Mouse (Mus musculus) kidney, embryonic 14.5 days (tissue): ENCODE results near the gene Fzr1. TPM values are rescaled to one million over a fixed set of nuclear protein-coding genes. Genes with fewer than 3 reads are reported as not detected.
A peak's percentile ranks its signal among the peaks of the same experiment; 100 is the strongest.

Experiments used
- ATAC-seq: fragments of 200-750 bp; cut with Nextera tagmentation; 2 replicates; pipeline ENCODE4 v1.8.0; 2017; ENCODE audit warnings: moderate number of reproducible peaks, mild to moderate bottlenecking, moderate TSS enrichment, moderate library complexity; ENCODE audit not compliant: low FRiP score, low TSS enrichment
- H3K27ac ChIP-seq: fragments of 300-500 bp; sonication (generic); 2 replicates; pipeline ENCODE4 v1.5.1; 2014; ENCODE audit warnings: low read depth, mild to moderate bottlenecking, low read length, moderate library complexity, mixed read lengths
- H3K27me3 ChIP-seq: fragments of 300-500 bp; sonication (generic); 2 replicates; pipeline ENCODE4 v1.6.1; 2014; ENCODE audit warnings: mild to moderate bottlenecking, low read length; ENCODE audit not compliant: control insufficient read depth, insufficient read depth
- H3K36me3 ChIP-seq: fragments of 300-500 bp; sonication (generic); 2 replicates; pipeline ENCODE4 v1.6.1; 2014; ENCODE audit warnings: low read length, mixed read lengths; ENCODE audit not compliant: control insufficient read depth, insufficient read depth
- H3K4me1 ChIP-seq: fragments of 300-500 bp; sonication (generic); 2 replicates; pipeline ENCODE4 v1.6.1; 2014; ENCODE audit warnings: low read length, mixed read lengths; ENCODE audit not compliant: control insufficient read depth, insufficient read depth
- H3K4me2 ChIP-seq: fragments of 300-500 bp; sonication (generic); replicated peaks from 2 replicates; pipeline ENCODE4 v1.6.1; 2014; ENCODE audit warnings: low read depth, mild to moderate bottlenecking, low read length
- H3K4me3 ChIP-seq: fragments of 300-500 bp; sonication (generic); 2 replicates; pipeline ENCODE4 v1.5.1; 2014; ENCODE audit warnings: mild to moderate bottlenecking, low read length
- H3K9ac ChIP-seq: fragments of 300-500 bp; sonication (generic); 2 replicates; pipeline ENCODE4 v1.6.1; 2014; ENCODE audit warnings: low read depth, mild to moderate bottlenecking, low read length, moderate library complexity
- H3K9me3 ChIP-seq: fragments of 300-500 bp; sonication (generic); 2 replicates; pipeline ENCODE4 v1.6.1; 2016; ENCODE audit warnings: low read length; ENCODE audit not compliant: control insufficient read depth
- WGBS: fragments of 180-500 bp; shearing (Covaris S2); extraction: QIAGEN DNeasy Blood & Tissue Kit; methylation state at CpG from one replicate; pipeline ENCODE4 v1.1.7; 2014; 5-methylcytosine and 5-hydroxymethylcytosine counted together
- polyA plus RNA-seq: library from polyadenylated mRNA; unstranded; fragments of >200 nt; fragmentation: Nextera tagmentation; extraction: Ambion mirVana; gene quantifications from 2 replicates; pipeline ENCODE4 v1.2.1, GENCODE M21; 2014

Fzr1 gene
- polyA plus RNA-seq, 1 experiment from 2014 or later, result 108 TPM

DNA sequence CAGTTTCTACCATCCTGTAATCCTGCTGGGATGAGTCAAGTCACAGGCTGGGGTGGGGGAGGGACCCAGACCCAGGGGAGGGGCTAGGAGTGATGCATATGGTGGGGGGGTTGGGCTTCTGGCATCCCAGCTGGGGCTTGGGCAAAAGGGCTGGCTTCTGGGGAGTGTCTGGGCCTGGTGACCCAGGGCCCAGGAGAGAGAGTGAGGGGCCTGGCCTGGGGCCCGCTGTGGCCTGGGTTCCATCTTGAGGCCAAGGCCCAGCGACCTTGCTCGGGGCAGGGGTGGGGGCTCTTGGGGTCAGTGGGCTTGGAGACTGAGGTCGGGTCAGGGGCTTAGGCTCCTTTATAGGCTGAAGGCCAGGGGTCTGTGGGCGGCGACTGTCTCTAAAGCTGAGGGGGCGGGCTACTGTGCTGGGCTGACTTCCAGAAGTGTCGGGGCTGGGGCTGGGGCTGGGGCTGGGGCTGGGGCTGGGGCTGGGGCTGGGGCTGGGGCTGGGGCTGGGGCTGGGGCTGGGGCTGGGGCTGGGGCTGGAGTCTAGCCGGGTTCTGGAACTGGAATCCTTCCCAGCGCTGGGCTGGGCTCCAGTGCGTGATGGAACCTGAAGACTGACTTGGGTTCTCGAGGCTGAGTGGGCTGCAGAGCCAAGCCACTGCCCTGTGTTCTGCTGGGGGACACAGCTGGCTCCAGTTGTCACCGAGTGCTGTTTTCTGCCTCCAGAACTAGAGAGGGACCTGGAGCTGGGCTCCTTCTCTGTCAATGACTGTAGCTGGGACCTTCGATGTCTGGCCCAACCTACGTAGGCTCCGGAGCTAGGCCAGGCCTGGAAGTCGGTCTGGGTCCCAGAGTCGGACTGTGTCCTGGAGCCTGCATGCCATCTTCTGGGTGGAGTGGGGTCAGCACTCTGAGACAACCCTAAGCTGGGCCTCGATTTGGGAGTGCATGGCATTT is 42.6 kb downstream of the Fzr1 start:
- 42% methylated on average over 12 of the region's 19 CpGs for WGBS
- H3K9ac ChIP-seq, result no peak overlapping the region
- peaks cover 9% of the 10 kb centered on the region for H3K27me3 ChIP-seq
- no peaks in the 10 kb centered on the region for H3K36me3 ChIP-seq
- no peak overlapping the region for H3K4me3 ChIP-seq
- peaks cover 26% of the 10 kb centered on the region for H3K4me1 ChIP-seq
- H3K4me2 ChIP-seq, result no peak overlapping the region; the same call in 1 of the 2 replicates
- peak overlapping the region; percentile 52 for H3K27ac ChIP-seq
- no peaks in the 10 kb centered on the region for H3K9me3 ChIP-seq
- peak; percentile 41 for ATAC-seq

DNA sequence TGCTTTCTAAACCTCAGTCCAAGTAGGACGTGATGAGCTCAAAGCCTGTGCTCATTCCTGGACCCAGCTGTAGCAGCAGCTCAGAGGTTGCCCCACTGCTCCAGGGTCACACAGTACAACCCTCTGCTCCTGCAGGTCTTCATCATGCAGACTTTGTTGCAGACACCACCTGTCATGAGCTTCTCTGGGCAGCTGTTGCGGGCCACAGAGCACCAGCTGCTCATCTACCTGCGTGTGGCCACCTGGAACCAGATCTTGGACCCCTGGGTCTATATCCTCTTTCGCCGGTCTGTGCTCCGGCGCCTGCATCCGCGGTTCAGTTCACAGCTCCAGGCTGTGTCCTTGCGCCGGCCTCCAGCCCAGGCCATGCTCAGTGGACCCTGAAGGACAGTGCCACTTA is 44.0 kb downstream of the Fzr1 start:
- ATAC-seq, result 0 out of 2 replicates have a peak, but pooled peaks have one; percentile 1
- H3K27ac ChIP-seq, result no peak overlapping the region
- H3K4me2 ChIP-seq, result no peak overlapping the region
- no peak overlapping the region for H3K4me3 ChIP-seq
- WGBS, result 50% methylated on average over 11 of the region's 11 CpGs
- no peaks in the 10 kb centered on the region for H3K9me3 ChIP-seq
- H3K36me3 ChIP-seq, result no peaks in the 10 kb centered on the region
- H3K9ac ChIP-seq, result no peak overlapping the region
- H3K4me1 ChIP-seq, result peaks cover 32% of the 10 kb centered on the region
- peaks cover 9% of the 10 kb centered on the region for H3K27me3 ChIP-seq

GRCm38 (mm10) chr10:81332277-81332676 is 46.0 kb downstream of the Fzr1 start:
- no peaks in the 10 kb centered on the region; the same call in 1 of the 2 replicates for H3K36me3 ChIP-seq
- H3K27me3 ChIP-seq, result peaks cover 9% of the 10 kb centered on the region
- no peak overlapping the region for H3K27ac ChIP-seq
- peak overlapping the region; percentile 29 for H3K4me2 ChIP-seq
- H3K9me3 ChIP-seq, result no peaks in the 10 kb centered on the region
- H3K9ac ChIP-seq, result peak overlapping the region; percentile 42; the same call in 1 of the 2 replicates
- H3K4me1 ChIP-seq, result peaks cover 42% of the 10 kb centered on the region
- 25% methylated on average over 29 of the region's 29 CpGs for WGBS
- H3K4me3 ChIP-seq, result peak overlapping the region; percentile 17
- ATAC-seq, result no peak

- peaks cover 31% of the 10 kb centered on the region for H3K4me1 ChIP-seq
- WGBS, result 61% methylated on average over 4 of the region's 4 CpGs
- no peaks in the 10 kb centered on the region for H3K9me3 ChIP-seq
- H3K4me2 ChIP-seq, result peak overlapping the region; percentile 34; the same call in 1 of the 2 replicates
- peak overlapping the region; percentile 34; the same call in 1 of the 2 replicates for H3K9ac ChIP-seq
- H3K27me3 ChIP-seq, result peaks cover 9% of the 10 kb centered on the region
- H3K27ac ChIP-seq, result peak overlapping the region; percentile 87
- ATAC-seq, result no peak
- peak overlapping the region; percentile 9; the same call in 1 of the 2 replicates for H3K4me3 ChIP-seq
- H3K36me3 ChIP-seq, result peaks cover 23% of the 10 kb centered on the region
Observed at GRCm38 (mm10) chr10:81330007-81330406, 48.3 kb downstream of the Fzr1 start.

GRCm38 (mm10) chr10:81329194-81329975 is 48.9 kb downstream of the Fzr1 start:
- H3K4me3 ChIP-seq, result peak overlapping the region; percentile 18; the same call in 1 of the 2 replicates
- whole genome bisulfite sequencing, result 62% methylated on average over 10 of the region's 10 CpGs
- peaks cover 9% of the 10 kb centered on the region for H3K27me3 ChIP-seq
- H3K9ac ChIP-seq, result peak overlapping the region; percentile 34; the same call in 1 of the 2 replicates
- peak; percentile 41; the same call in 1 of the 2 replicates for ATAC-seq
- peak overlapping the region; percentile 87 for H3K27ac ChIP-seq
- peak overlapping the region; percentile 34 for H3K4me2 ChIP-seq
- no peaks in the 10 kb centered on the region for H3K9me3 ChIP-seq
- peaks cover 24% of the 10 kb centered on the region; the same call in 1 of the 2 replicates for H3K4me1 ChIP-seq
- H3K36me3 ChIP-seq, result peaks cover 29% of the 10 kb centered on the region

GRCm38 (mm10) chr10:81328386-81328785 is 49.9 kb downstream of the Fzr1 start, which contains the start of gene Tbxa2r:
Tbxa2r (plus strand) TSS chr10:81328731.
- ATAC-seq, result no peak; the same call in 1 of the 2 replicates
- H3K9me3 ChIP-seq, result no peaks in the 10 kb centered on the region
- peaks cover 9% of the 10 kb centered on the region for H3K27me3 ChIP-seq
- H3K36me3 ChIP-seq, result peaks cover 39% of the 10 kb centered on the region
- peak within 1 kb of the TSS; percentile 87 for H3K27ac ChIP-seq
- H3K4me2 ChIP-seq, result peak within 1 kb of the TSS; percentile 34
- WGBS, result 10% methylated on average over 7 of the region's 10 CpGs
- peaks cover 23% of the 10 kb centered on the region; the same call in 1 of the 2 replicates for H3K4me1 ChIP-seq
- H3K4me3 ChIP-seq, result peak within 1 kb of the TSS; percentile 18
- H3K9ac ChIP-seq, result peak within 1 kb of the TSS; percentile 34

DNA sequence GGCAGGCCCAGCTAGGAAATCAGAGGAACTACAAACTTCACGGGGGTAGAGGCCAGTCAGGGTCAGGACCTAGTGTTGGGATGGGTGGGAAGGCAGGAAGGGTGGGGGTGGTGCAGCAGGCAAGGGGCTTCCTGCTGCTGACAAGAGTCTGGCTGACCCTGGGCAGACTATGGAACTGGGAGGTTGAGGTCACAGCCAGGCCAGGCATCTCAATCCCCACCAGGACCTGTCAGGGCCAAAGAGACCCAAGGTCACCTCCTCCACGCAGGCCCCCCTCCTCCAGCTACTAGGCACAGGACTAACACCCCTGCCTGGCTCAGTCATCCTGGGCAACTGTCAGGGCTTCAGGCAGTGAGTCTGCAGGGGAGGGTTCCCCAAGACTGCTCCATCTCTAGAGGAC is 50.4 kb downstream of the Fzr1 start:
- WGBS, result 17% methylated on average over 2 of the region's 2 CpGs

GRCm38 (mm10) chr10:81326858-81327257 is 51.5 kb downstream of the Fzr1 start:
- H3K4me3 ChIP-seq, result no peak overlapping the region
- peaks cover 16% of the 10 kb centered on the region; the same call in 1 of the 2 replicates for H3K4me1 ChIP-seq
- ATAC-seq, result no peak
- H3K4me2 ChIP-seq, result no peak overlapping the region
- peak overlapping the region; percentile 42 for H3K27ac ChIP-seq
- no peak overlapping the region; the same call in 1 of the 2 replicates for H3K9ac ChIP-seq
- WGBS, result 80% methylated on average over 6 of the region's 6 CpGs
- no peaks in the 10 kb centered on the region for H3K27me3 ChIP-seq
- H3K9me3 ChIP-seq, result no peaks in the 10 kb centered on the region
- H3K36me3 ChIP-seq, result peaks cover 51% of the 10 kb centered on the region

More for the DNA sequence above, 50.4 kb downstream of the Fzr1 start:
- ATAC-seq, result no peak
- H3K4me2 ChIP-seq, result peak overlapping the region; percentile 34; the same call in 1 of the 2 replicates
- peaks cover 43% of the 10 kb centered on the region for H3K36me3 ChIP-seq
- H3K4me1 ChIP-seq, result peaks cover 23% of the 10 kb centered on the region; the same call in 1 of the 2 replicates
- H3K9ac ChIP-seq, result 0 out of 2 replicates have a peak overlapping the region, but pooled peaks have one; percentile 20
- peak overlapping the region; percentile 87; the same call in 1 of the 2 replicates for H3K27ac ChIP-seq
- H3K27me3 ChIP-seq, result peaks cover 8% of the 10 kb centered on the region
- no peaks in the 10 kb centered on the region for H3K9me3 ChIP-seq
- H3K4me3 ChIP-seq, result no peak overlapping the region
